Mouse (Mus musculus) gastrocnemius, postnatal 4 days (tissue): ENCODE measurements at regions not wholly inside any gene's neighbourhood (a gene's known extent, or its start where the extent isn't known, plus 50 kb on each side); places are given as distances from the start of the nearest gene placed in this dataset.
A peak's percentile ranks its signal among the peaks of the same experiment; 100 is the strongest.

Source experiments
- DNase-seq, 2 experiments: peaks; one replicate each; pipeline ENCODE4 v3.0.0; 2021 to 2022; ENCODE audit warnings: low spot score in 2 of 2, mixed read lengths in 2 of 2

DNA sequence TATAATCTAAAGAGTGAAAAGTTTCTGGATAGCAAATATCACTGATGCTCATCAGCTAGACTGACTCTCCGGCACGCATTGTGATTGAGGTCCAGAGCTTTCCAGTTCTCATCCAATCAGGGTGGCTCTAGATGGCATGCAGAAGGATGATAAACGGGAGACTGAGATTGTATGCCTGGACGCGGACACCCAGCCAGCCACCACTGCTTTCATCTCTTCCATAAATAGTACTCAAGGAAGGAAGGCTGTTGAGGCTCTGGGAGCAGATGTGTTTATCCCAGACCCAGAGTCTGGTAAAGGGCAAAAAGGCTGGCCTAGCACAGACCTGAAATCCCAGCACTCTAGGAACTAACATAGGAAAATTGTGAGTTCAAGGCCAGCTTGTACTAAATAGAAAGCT is 330.6 kb downstream of the Gm11361 start:
- DNase-seq = no peak

DNA sequence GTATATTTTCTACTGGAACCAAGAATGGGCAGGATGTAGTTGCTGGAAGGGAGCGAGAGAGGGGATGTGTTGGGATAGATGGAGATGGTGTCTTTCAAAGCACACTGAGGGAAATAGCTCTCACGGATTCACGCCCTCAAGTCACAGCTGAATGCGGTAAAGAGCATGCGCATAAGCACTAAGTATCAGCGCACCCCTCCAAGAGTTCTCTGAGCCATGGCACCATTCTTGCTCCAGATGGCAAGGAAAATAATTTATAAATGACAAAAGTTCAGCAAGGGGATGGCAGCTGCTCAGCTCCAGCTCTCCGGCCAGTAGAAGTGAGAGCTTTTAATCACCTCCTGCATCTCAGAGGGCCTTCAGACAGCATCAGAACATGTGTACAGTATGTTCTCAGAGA is 329.4 kb downstream of the Gm11361 start:
- DNase-seq = no peak

DNA sequence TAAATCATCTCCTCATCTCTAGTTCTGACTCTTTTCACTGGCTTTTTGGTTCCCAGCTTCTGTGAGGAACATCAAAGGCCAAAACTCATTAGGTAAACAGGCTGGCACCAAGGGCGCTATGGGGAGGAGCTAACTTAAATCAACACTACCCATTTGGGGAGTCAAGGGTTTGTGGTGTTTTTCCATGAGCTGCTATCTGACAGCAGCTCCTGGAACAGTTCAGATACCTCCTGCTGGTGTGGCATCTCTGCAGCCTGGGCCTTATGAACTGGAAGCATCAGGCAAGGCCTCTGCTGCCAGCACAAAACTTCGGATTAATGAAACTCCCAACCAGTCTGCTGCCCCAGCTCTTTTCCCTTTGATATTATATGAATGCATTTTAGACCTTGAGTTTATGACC is 328.8 kb downstream of the Gm11361 start:
- no peak for DNase-seq

DNA sequence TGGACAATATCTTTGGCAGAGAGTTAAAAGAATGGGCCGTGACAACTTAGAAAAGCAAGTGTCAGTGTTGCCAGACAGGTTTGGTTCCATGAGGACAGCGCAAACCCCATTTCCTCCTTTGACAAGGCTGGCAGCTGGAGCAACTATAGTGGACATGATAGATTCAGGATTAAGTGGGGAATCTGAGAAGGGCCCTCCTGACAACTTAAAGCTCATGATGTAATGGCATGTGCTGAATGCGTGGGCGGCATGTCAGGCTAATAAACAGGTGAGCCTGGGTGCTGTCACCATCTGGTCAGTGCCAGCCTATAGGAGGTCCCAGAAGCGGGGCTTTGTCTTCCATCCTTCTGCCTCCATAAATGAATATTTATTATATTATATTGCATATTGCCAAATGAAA is 326.3 kb downstream of the Gm11361 start:
- no peak for DNase-seq

DNA sequence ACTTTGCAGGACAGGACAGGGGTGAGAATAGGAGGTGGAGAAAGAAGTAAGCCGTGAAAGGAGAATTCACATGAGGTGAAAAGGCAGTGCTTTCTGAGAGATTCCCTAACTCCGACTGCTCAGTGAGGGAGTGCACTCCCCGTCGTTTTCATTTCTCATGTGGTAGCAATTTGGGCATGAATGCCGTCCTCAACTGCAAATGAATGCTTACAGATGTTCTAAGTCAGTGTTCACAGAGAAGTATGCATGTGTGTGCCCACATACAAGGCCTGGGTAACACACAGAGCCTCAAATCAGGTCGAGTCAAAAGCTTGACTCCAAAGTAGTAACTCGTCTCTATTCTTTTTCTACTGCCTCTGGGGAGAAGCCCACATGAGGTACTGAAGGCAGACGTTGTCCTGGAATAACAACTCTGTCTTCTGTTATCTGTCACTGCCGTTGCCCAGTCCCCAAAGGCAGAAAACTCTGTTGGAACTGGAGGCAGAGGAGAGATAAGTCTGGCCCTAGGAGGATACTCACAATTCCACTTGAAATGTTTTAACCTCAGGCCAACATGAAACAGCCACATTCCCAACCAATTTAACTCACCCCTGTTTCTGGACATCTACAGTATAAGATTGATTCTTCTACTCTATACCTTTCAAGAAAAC is 318.0 kb downstream of the Gm11361 start:
- no peak for DNase-seq

DNA sequence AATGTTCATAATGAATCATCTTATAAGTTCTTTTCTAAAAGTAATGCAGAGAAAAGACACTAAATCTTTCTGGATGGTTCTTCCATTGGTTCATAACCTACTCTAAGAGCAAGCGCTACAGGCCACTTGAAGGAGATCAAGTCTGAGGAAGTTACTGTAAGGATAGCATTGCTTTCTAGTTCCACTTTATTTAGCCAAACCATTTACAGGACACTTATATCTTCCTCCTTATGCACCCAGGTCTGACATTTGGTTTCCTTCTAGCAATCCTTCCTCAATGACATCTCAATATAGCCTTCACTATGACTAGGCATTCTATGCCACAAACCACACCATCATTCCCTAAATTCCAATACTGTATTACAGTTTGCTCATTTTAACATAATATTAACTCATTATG is 316.0 kb downstream of the Gm11361 start:
- DNase-seq = no peak

DNA sequence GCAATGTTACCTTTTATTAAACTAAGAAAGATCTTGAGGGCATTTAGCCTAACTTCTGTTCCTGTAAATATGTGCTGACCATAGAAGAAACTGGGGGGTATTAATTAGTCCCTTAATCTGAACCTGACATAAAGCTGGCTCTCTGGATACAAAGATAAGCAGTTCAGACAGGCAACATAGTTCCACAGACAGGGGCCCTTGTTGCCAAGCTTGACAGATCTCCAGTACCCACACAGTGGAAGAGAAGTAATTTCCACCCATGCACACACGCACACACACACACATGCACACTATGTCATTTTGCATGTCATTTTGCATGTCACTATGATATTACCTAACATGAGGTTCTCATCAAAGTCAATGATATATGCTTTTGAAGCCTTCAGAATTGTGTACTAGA is 315.1 kb downstream of the Gm11361 start:
- no peak for DNase-seq

DNA sequence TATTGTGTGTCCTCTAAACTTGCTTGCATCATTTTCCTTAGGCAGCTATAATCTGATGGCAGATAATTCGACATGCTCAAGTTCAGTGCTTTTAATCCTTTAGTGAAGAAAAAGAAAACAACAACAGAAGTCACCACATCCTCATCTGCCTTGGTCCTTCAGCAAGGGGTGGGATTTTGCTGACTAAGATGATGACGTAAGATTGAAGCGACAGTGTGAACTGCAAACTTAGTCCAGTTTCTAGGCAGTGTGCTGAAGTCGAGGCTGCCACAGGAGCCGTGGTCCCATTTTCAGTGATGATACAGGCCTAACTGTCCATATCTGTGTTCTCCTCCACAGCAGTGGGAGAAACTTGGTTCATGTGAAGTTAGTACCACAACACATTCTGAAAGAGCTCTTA is 314.4 kb downstream of the Gm11361 start:
- no peak for DNase-seq

DNA sequence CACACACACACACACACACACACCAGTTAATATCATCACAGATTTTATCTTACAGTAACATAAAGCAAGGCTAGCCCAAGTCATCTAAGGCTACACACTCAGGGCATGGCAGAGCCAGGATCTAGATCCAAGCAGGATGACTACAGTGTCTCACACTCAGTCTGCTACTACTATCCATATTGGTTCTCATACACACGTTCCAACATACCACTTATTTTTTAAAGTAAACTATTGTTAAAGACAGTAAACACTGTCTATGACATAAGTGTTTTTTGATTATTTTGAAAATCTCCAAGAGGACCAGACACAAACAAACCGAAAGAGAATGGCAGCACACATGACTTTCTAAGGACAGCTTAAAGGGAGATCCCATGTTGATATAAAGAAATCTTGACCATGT is 306.3 kb downstream of the Gm11361 start:
- DNase-seq = no peak

DNA sequence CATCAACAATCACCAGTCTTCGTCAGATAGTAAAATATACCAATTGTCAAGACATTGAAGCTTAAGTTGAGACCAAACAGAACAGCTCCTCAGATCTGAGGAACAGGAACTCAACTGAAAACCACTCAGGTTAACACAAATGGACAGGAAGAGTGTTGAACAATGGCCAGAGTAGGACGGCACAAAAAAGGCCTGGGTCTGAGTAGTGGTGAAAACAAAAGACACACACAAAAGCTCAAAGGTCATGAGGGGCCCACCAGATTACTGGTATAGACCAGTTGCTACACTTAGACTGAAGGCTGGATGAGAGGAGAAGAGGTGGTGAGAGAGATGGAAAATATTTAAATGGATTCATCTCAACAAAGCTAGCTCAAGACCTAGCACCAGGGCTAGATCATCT is 302.8 kb downstream of the Gm11361 start:
- no peak for DNase-seq

DNA sequence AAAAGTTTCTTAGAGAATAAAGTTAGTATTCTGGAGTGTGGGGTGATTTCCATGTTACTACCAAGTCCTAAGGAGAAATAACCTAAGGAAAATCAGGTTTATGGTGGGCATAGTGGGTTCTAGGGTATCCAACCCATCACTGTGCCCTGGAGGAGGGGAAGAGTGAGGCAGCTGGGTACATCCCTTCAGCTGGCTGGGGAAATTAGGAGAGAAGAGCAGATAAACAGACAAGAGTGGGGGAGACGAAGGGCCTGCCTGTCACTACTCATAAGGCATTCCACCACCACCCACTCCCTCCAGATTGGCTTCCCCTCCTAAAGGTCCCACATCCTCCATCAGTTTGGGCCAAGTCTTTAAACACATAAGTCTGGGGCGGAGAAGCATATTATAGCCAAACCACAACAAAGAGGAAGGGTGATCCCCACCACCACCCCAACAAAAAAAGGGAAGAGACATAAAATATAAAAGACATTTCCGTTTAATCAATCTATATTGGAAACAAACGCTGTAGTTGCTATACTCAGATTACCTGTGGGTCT is 299.8 kb downstream of the Gm11361 start:
- no peak for DNase-seq

DNA sequence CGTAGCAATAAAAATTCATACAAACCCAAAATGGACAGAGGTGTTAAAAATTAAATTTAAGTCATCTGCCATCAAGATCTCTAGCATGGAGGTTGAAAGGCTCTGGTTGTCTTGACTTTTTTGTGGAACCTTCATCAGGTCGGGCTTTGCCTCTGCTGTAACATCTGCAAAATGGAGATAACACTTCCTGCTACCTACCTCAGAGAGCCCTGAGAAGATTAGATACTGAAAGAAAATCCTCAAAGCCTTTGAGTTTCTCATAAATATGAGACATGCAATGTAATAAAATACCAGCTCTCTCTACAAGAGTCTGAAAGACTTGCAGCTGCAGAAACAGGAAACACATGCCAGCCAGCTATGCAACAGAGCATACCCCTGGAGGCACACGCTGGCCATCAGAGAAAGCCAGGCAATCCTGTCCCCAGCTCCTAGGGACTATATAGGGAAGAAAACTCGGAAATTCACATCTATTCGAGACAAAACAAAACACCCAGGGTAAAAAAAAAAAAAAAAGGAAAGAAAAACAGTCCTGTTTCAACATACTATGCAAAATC is 299.1 kb downstream of the Gm11361 start:
- DNase-seq = no peak

DNA sequence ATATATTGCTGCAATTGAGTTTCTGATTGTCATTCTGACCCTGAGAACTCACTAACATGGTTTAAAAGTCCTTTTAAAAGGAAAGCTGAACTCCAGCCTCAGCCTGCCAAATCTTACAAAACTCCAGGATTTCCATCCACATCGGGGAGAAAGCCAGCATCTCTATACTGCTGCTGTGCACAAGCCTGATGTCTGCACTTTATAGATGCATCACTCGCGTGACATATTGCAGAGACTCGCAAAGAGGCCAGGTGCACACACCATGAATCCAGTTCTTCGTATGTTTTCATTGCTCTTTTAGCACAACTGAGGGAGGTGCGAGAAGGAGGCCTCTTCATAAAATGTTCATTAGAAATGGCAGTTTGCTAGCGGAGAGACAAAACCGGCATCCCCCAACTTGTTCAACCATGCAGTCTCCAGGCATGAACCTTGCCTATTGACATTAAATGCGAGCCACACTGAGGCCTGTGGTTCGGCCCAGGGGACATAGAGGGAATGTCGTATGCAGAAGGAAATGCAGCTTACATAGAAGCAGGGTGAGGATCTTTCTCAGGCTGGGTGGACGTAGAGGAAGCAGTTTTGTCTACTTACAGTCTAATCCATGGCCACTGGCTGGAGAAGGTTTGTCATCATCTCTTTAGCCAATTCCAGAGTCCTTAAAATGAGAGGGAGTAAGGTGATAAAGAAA is 297.0 kb downstream of the Gm11361 start:
- DNase-seq = no peak

DNA sequence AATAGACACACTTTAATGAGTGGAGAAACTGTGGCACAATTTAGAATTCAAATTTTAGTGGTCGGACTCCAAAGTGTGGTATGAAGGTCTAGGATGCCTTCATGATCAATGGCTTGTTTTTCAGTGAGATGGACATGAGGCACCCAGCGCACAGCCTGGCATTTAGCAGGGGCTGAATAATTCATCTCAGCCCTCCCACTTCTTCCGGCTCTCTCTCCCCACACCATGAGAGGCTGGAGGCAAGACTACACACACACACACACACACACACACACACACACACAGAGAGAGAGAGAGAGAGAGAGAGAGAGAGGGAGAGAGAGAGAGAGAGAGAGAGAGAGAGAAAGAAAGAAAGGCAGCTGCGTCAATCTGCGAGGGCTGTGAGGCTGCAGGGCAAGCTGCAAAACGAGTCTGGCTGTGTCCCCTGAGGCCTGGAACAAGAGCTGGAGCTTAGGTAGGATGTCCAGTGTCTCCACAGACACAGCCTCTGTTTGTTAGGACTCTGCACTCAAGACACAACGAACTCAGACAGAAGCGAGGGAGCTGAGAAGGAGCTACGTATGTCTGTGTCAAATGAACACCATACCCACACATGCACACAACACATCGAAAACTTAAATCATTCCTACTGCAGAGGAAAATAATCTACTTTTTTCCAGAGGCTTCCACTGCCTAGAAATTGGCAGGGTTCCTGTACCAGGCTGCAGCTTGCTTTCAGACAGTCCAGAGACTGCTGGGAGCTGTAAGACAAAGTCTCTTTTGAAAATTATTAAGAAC is 295.8 kb downstream of the Gm11361 start:
- DNase-seq = peak in 1 of 2 experiments; percentile 25

DNA sequence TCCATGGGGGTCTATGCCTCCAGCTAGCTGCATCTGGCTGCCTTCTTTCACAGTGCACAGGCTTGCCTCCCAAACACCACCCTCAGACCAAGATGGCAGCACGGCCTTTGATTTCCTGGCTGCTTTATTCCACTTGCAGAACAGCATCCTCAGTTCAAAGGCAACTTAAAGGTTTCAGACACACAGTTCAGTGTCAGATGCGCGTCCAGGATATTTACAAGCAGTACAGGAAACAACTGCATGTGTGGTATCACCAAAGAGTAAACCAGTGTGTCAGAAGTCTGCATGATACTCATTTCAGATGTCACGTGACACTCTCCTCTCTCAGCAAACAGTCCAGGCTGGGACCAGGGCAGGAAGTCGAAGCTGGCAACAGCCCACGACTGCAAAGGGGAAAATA is 294.2 kb downstream of the Gm11361 start:
- no peak for DNase-seq

DNA sequence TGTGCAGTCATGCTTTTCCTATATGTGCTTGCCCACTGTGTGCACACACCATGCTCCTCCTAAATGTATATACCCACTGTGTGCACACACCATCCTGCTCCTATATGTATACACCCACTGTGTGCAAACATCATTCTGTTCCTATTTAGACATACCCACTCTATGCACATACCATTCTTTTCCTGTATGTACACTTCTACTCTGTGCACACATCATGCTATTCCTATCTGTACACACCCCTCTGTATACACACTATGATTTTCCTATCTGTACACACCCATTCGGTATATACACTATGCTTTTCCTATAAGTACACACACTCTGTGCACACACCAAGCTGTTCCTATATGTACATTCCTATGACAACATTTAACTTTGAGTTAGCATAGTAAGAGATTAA is 288.5 kb downstream of the Gm11361 start:
- DNase-seq = no peak

DNA sequence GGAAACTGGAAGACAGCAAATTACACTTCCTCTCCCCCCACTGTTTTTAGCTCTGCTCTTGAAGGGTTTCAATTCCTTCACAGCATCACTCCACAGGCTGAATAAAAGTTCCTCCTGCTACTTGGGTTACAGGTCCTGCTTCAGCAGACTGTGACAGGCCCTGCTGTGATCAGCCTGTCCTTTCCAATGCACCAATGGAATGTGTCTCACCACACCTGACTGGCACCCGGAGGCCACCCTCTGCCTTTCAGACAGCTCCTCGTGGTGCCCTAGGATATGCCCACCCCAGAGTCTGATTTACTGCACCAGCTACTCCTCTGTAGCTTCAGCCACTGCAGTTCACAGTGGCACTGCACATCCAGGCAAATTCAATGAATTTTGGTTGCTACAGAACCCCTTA is 288.0 kb downstream of the Gm11361 start:
- DNase-seq = no peak

DNA sequence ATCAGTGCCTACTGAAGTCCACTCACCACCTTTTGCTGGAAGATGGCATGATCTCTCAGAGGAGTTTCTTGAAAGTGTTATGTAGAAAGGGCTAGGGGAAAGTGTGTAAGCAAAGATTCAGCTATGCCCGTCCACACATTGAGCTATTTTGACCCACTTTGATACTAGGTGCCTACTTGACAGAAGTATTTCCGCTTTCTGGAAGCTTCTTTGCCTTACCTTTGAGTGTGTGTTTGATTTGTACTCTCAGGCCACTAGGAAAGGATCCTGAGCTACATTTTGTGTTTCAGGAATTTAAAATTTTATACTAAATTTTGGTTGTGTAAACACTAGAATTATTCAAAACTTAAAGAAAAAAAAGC is 287.5 kb downstream of the Gm11361 start:
- DNase-seq = no peak

DNA sequence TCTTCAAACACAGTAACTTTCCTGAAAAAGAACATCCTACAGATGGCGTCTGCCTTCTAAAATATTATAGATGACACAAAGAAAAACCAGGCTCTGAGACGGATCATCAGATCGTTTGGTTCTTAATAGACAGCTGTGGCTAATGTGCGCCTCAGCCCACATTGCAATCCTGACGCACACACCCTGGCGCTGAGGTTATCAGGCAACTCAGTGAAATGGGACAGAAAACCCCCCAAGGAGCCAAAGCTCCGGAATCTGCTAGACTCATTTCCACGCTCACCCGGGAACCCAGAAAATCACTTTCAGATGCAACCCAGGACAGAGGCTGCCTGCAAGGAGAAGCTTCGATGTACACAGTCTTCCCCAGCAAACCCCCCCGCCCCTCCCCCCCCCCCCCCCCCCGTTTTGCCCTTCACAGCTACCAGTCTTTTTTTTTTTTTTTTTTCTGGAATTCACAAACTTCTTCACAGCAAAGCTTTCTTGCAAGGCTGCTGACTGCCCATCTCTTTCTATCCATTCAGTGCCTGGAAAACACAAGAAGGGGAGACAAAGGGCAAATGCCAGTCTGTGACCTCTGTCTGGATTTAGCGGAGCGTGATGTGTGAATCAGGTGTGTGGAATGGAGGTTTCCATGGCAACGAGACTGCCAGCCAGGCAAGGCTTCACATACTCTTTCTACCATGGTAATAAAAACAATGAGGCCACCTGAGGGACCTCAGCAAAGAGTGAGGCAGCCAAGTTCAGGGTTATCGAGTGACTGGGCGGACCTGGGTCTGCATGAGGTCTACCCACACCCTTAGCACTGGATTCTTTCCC is 286.9 kb downstream of the Gm11361 start:
- DNase-seq = no peak

DNA sequence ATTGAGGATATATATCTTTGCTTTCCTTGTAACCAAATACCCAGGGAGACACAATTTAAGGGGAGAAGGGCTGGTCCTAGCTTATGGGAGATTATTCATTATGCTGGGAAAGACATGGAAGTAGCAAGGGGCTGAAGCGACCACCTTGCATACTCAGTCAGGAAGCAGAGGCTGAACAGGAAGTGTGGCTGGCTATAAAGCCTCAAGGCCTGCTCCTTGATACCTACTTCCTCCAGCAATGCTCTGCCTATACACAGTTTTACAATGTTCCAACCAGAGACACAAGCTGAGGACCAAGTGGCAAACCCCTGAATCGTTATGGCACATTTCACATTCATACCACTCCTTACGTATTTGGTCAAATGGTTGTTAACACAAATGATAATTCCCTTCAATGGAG is 284.3 kb downstream of the Gm11361 start:
- DNase-seq = no peak

DNA sequence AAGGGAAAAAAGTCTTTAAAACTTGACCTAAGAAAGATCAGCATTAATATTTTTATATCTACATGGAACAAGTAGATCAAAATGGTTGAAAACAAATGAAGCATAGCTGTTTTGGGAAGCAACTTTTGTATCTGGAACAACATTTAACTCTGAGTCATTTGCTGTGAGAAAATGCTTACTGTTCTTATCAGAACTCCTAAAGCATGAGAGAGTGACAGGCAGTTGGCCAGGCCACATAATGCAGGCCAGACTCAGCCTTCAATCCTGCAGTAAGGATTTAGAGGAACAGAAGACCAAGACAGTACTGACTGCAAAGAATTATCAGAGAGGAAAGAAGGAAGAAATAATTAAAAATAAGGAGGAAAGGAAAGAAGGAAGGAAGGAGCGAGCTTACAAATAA is 275.8 kb downstream of the Gm11361 start:
- DNase-seq = no peak
